Mouse (Mus musculus) MEL (cell line): ENCODE results near the gene Gcnt2. TPM values are rescaled to one million over a fixed set of nuclear protein-coding genes. Genes with fewer than 3 reads are reported as not detected.

Source experiments
- DNase-seq: peaks from one replicate; pipeline ENCODE4 v3.0.0; 2011; ENCODE audit warnings: low read depth, low spot score
- H3K27ac ChIP-seq: 2 replicates; pipeline ENCODE4 v1.5.1; 2012; ENCODE audit warnings: low read depth, mild to moderate bottlenecking, control low read depth, low read length, moderate library complexity; ENCODE audit not compliant: control insufficient read depth
- H3K27me3 ChIP-seq, 2 experiments: fragments of 150-350 bp in 1 of 2; sonication (generic) in 1 of 2; 2 replicates each; pipeline ENCODE4 v1.6.1; 2012; ENCODE audit warnings: low read length in 2 of 2, mild to moderate bottlenecking in 2 of 2, improper control_type of control experiment in 1 of 2, moderate library complexity in 1 of 2; ENCODE audit not compliant: insufficient read depth in 2 of 2, control insufficient read depth in 1 of 2
- H3K36me3 ChIP-seq, 2 experiments: 2 replicates each; pipeline ENCODE4 v1.6.1; 2012 to 2014; ENCODE audit warnings: low read length in 2 of 2, improper control_type of control experiment in 1 of 2, inconsistent platforms in 1 of 2, mild to moderate bottlenecking in 1 of 2; ENCODE audit not compliant: insufficient read depth in 2 of 2, control insufficient read depth in 1 of 2
- H3K4me1 ChIP-seq, 2 experiments: fragments of 150-350 bp in 1 of 2; sonication (generic) in 1 of 2; 2 replicates each; pipeline ENCODE4 v1.6.1; 2012; ENCODE audit warnings: low read length in 2 of 2, improper control_type of control experiment in 1 of 2, mild to moderate bottlenecking in 1 of 2; ENCODE audit not compliant: insufficient read depth in 2 of 2, control insufficient read depth in 1 of 2
- H3K4me3 ChIP-seq, 2 experiments: fragments of 150-350 bp in 1 of 2; sonication (generic) in 1 of 2; 2 replicates each; pipeline ENCODE4 v1.5.1; 2012; ENCODE audit warnings: low read depth in 2 of 2, low read length in 2 of 2, mild to moderate bottlenecking in 2 of 2, moderate library complexity in 2 of 2, control low read depth in 1 of 2, improper control_type of control experiment in 1 of 2; ENCODE audit not compliant: control insufficient read depth in 1 of 2, insufficient read depth in 1 of 2
- H3K79me2 ChIP-seq: 2 replicates; pipeline ENCODE4 v1.6.1; 2012; ENCODE audit warnings: mild to moderate bottlenecking, low read length, moderate library complexity; ENCODE audit not compliant: control insufficient read depth, poor library complexity, insufficient read depth
- H3K9ac ChIP-seq: 2 replicates; pipeline ENCODE4 v1.6.1; 2012; ENCODE audit warnings: low read depth, mild to moderate bottlenecking, control low read depth, low read length, moderate library complexity; ENCODE audit not compliant: control insufficient read depth, poor library complexity, severe bottlenecking
- H3K9me3 ChIP-seq: fragments of 150-350 bp; sonication (generic); replicated peaks from 2 replicates; pipeline ENCODE4 v1.6.1; 2012; ENCODE audit warnings: mild to moderate bottlenecking, low read length, improper control_type of control experiment, moderate library complexity; ENCODE audit not compliant: insufficient read depth
- BHLHE40 ChIP-seq: IDR thresholded peaks from 2 replicates; pipeline ENCODE4 v1.6.1; 2012; ENCODE audit warnings: low read depth, mild to moderate bottlenecking, inconsistent platforms, low read length, improper control_type of control experiment, borderline replicate concordance
- CHD2 ChIP-seq: IDR thresholded peaks from 2 replicates; pipeline ENCODE4 v1.6.1; 2011; ENCODE audit warnings: low read length, improper control_type of control experiment
- CTCF ChIP-seq, 3 experiments: IDR thresholded peaks in 2 of 3; conservative IDR thresholded peaks in 1 of 3; 2 replicates each; pipeline ENCODE4 v1.5.1; 2011 to 2012; ENCODE audit warnings: low read length in 3 of 3, low read depth in 2 of 3, mild to moderate bottlenecking in 2 of 3, improper control_type of control experiment in 1 of 3, inconsistent platforms in 1 of 3, mixed read lengths in 1 of 3, moderate library complexity in 1 of 3; ENCODE audit not compliant: control insufficient read depth in 1 of 3, insufficient read depth in 1 of 3, poor library complexity in 1 of 3, severe bottlenecking in 1 of 3
- E2F4 ChIP-seq: IDR thresholded peaks from 2 replicates; pipeline ENCODE4 v1.6.1; 2011; ENCODE audit warnings: low read depth, low read length, improper control_type of control experiment, borderline replicate concordance
- ELF1 ChIP-seq: IDR thresholded peaks from 2 replicates; pipeline ENCODE4 v1.6.1; 2014; ENCODE audit warnings: low read depth, mild to moderate bottlenecking, inconsistent platforms, low read length, improper control_type of control experiment, moderate library complexity
- GABPA ChIP-seq: IDR thresholded peaks from 2 replicates; pipeline ENCODE4 v1.6.1; 2012; ENCODE audit warnings: low read depth, mild to moderate bottlenecking, inconsistent platforms, low read length, improper control_type of control experiment, moderate library complexity
- HCFC1 ChIP-seq: IDR thresholded peaks from 2 replicates; pipeline ENCODE4 v1.6.1; 2012; ENCODE audit warnings: low read depth, mild to moderate bottlenecking, inconsistent platforms, low read length, improper control_type of control experiment, moderate library complexity
- KAT2A ChIP-seq: conservative IDR thresholded peaks from 2 replicates; pipeline ENCODE4 v1.6.1; 2012; ENCODE audit warnings: low read depth, low read length, improper control_type of control experiment, inconsistent platforms
- MAFK ChIP-seq: IDR thresholded peaks from 2 replicates; pipeline ENCODE4 v1.6.1; 2011; ENCODE audit warnings: low read depth, mild to moderate bottlenecking, low read length, improper control_type of control experiment, borderline replicate concordance
- MAZ ChIP-seq: IDR thresholded peaks from 2 replicates; pipeline ENCODE4 v1.6.1; 2012; ENCODE audit warnings: low read depth, mild to moderate bottlenecking, inconsistent platforms, low read length, improper control_type of control experiment
- NRF1 ChIP-seq: IDR thresholded peaks from 2 replicates; pipeline ENCODE4 v1.6.1; 2014; ENCODE audit warnings: low read depth, mild to moderate bottlenecking, inconsistent platforms, low read length, improper control_type of control experiment, moderate library complexity; ENCODE audit not compliant: poor library complexity, insufficient read depth, severe bottlenecking
- POLR2A ChIP-seq, 2 experiments: IDR thresholded peaks; 2 replicates each; pipeline ENCODE4 v1.6.1; 2011 to 2012; ENCODE audit warnings: low read length in 2 of 2, mild to moderate bottlenecking in 2 of 2, control low read depth in 1 of 2, improper control_type of control experiment in 1 of 2, low read depth in 1 of 2, moderate library complexity in 1 of 2; ENCODE audit not compliant: control insufficient read depth in 1 of 2, insufficient read depth in 1 of 2, poor library complexity in 1 of 2
- RCOR1 ChIP-seq: IDR thresholded peaks from 2 replicates; pipeline ENCODE4 v1.6.1; 2012; ENCODE audit warnings: low read depth, mild to moderate bottlenecking, inconsistent platforms, low read length, improper control_type of control experiment
- SMC3 ChIP-seq: IDR thresholded peaks from 2 replicates; pipeline ENCODE4 v1.6.1; 2011; ENCODE audit warnings: low read depth, low read length, improper control_type of control experiment
- TCF12 ChIP-seq: IDR thresholded peaks from 2 replicates; pipeline ENCODE4 v1.6.1; 2014; ENCODE audit warnings: low read depth, mild to moderate bottlenecking, inconsistent platforms, low read length, improper control_type of control experiment, moderate library complexity
- USF1 ChIP-seq: IDR thresholded peaks from 2 replicates; pipeline ENCODE4 v1.6.1; 2014; ENCODE audit warnings: low read depth, mild to moderate bottlenecking, inconsistent platforms, low read length, improper control_type of control experiment, moderate library complexity
- ZC3H11A ChIP-seq: IDR thresholded peaks from 2 replicates; pipeline ENCODE4 v1.6.1; 2012; ENCODE audit warnings: low read depth, mild to moderate bottlenecking, inconsistent platforms, low read length, improper control_type of control experiment
- ZMIZ1 ChIP-seq: IDR thresholded peaks from 2 replicates; pipeline ENCODE4 v1.6.1; 2012; ENCODE audit warnings: low read depth, mild to moderate bottlenecking, inconsistent platforms, low read length, improper control_type of control experiment, moderate library complexity
- polyA plus RNA-seq, 2 experiments: library from polyadenylated mRNA; stranded (reverse) in 1 of 2; unstranded in 1 of 2; fragments of >175 nt in 1 of 2; fragments of >200 nt in 1 of 2; gene quantifications; 2 replicates each; pipeline versions ENCODE4 v1.2.1 to v1.2.4; 2012; ENCODE audit warnings: low replicate concordance in 2 of 2, low read depth in 1 of 2; ENCODE audit not compliant: insufficient read length in 2 of 2, insufficient read depth in 1 of 2, missing spikeins in 1 of 2
- total RNA-seq: library from RNA; depleted of rRNA; stranded (reverse); fragments of 300-350 nt; gene quantifications from 2 replicates; pipeline ENCODE4 v1.2.3, GENCODE M21; 2012

Gcnt2 gene
- total and polyA plus RNA-seq, 3 experiments = 0.03 to 0.04 TPM; not detected in 1

- Histone ChIP-seq H3K27me3 (peaks cover 0 to 2% of the 10 kb centered on the region in 2 experiments; a peak in 2 of 4 replicates), H3K27ac (no peak overlapping the region), H3K36me3 (peaks cover 0 to 11% of the 10 kb centered on the region in 2 experiments; a peak in 2 of 4 replicates), H3K9me3 (no peaks in the 10 kb centered on the region), H3K4me1 (peaks cover 0 to 13% of the 10 kb centered on the region in 2 experiments; a peak in 2 of 4 replicates), H3K9ac (no peak overlapping the region), H3K4me3 (no peak overlapping the region), H3K79me2 (no peaks in the 10 kb centered on the region)
- no peak for TF ChIP-seq BHLHE40
- no peak for TF ChIP-seq TCF12
- no peak for DNase-seq
These were observed 91.9 kb downstream of the Gcnt2 start for GRCm38 (mm10) chr13:40951386-40951976.

- no peaks in the 10 kb centered on the region for H3K79me2 ChIP-seq
- H3K27me3 ChIP-seq = peaks cover 0 to 2% of the 10 kb centered on the region in 2 experiments; a peak in 2 of 4 replicates
- no peaks in the 10 kb centered on the region; a peak in 1 of 4 replicates for H3K4me1 ChIP-seq
- DNase-seq = no peak
- TF ChIP-seq E2F4 (no peak), ELF1 (no peak), BHLHE40 (no peak)
- H3K9ac ChIP-seq = no peak overlapping the region
- H3K9me3 ChIP-seq = no peaks in the 10 kb centered on the region
- no peak overlapping the region for H3K4me3 ChIP-seq
- H3K36me3 ChIP-seq = peaks cover 0 to 3% of the 10 kb centered on the region in 2 experiments; a peak in 2 of 4 replicates
- H3K27ac ChIP-seq = no peak overlapping the region
These were observed 93.7 kb downstream of the Gcnt2 start for GRCm38 (mm10) chr13:40953231-40953630.

- Histone ChIP-seq H3K4me1 (no peaks in the 10 kb centered on the region), H3K9ac (no peak overlapping the region), H3K4me3 (no peak overlapping the region), H3K79me2 (no peaks in the 10 kb centered on the region), H3K27me3 (peaks cover 0 to 2% of the 10 kb centered on the region in 2 experiments; a peak in 3 of 4 replicates), H3K27ac (no peak overlapping the region), H3K9me3 (no peaks in the 10 kb centered on the region), H3K36me3 (no peaks in the 10 kb centered on the region)
- DNase-seq = no peak
- TF ChIP-seq TCF12 = no peak
- no peak for TF ChIP-seq CTCF (IDR thresholded peaks at IDR 0.05 in 2 of 3, conservative IDR thresholded peaks at IDR 0.05 in 1 of 3; ENCODE audit: control insufficient read depth in 1 of 3, insufficient read depth in 1 of 3, low read depth in 2 of 3, low read length in 3 of 3, poor library complexity in 1 of 3, severe bottlenecking in 1 of 3)
- no peak for TF ChIP-seq ZC3H11A
- TF ChIP-seq USF1 = no peak
- TF ChIP-seq RCOR1 = no peak
- no peak for TF ChIP-seq POLR2A (IDR thresholded peaks at IDR 0.05; ENCODE audit: control insufficient read depth in 1 of 2, insufficient read depth in 1 of 2, low read depth in 1 of 2, low read length in 2 of 2, poor library complexity in 1 of 2)
- TF ChIP-seq GABPA = no peak
- no peak for TF ChIP-seq HCFC1
- TF ChIP-seq NRF1 = no peak
- TF ChIP-seq SMC3 = no peak
- no peak for TF ChIP-seq BHLHE40
- no peak for TF ChIP-seq ZMIZ1
- no peak for TF ChIP-seq KAT2A
- no peak for TF ChIP-seq CHD2
- TF ChIP-seq MAZ = no peak
- TF ChIP-seq MAFK = no peak
These were observed 96.2 kb downstream of the Gcnt2 start for GRCm38 (mm10) chr13:40955773-40956172.
